Mouse (Mus musculus) thymus, postnatal 10 days (tissue): ENCODE measurements at regions not wholly inside any gene's neighbourhood (a gene's known extent, or its start where the extent isn't known, plus 50 kb on each side); places are given as distances from the start of the nearest gene placed in this dataset.

Source experiments
- DNase-seq, 2 experiments: peaks; one replicate each; pipeline ENCODE4 v3.0.0; 2021; ENCODE audit warnings: low spot score in 2 of 2

DNA sequence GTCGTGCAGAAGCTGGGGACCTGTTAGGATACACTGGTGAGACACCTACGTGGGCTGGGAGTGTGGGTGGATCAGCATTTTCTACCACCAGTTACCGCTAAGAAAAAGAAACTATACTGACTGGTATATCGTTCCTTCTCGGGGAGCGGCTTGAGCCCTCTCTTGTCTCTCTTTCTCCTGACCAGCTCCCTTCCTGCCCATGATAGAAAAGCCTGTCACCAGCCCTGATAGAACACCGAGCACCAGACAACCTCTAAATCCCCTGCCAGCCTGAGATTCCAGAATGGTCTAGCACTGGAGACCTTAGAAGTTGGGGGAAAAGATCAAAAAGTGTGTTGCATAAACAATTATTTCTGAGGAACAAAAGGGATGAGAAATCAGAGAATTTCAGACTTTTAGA lies 76.3 kb upstream of the Kcnd3 start:
- no peak for DNase-seq

DNA sequence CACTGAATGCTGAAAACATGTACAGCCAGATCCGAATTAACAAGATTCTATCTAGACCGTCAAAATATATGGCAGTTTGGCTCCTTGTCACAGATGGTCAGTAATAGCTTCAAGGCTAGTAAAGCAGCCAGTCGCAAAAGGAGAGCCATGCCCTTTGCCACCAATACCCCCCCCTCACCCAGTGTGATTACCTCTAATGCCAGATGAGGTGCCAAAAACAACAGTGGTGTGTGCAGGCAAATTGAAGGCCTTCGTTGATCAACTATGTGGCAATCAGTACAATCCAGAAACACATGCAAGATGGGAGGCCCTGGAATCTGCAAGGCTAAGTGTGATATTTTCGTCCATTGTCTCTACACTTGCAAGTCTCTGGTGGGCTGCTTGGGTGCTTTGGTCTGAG lies 75.8 kb upstream of the Kcnd3 start:
- no peak for DNase-seq

DNA sequence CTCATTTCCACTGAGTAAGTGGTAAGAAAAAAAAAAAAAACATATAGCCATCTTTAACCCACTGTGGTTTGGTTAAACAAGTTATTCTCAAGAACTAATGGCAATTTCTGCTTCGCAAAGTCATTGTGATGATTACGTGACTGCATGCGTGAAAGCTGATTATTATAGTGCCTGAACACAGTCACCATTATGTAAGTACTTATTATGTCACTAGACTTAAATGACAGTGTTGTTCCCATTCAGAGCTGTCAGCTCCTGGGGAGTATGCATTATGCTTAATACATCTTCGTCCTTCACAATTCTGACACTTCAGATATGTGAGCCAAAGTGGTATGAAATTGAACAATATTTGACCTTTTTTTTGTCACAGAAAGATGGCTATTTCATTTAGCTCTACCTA lies 71.3 kb upstream of the Kcnd3 start:
- no peak for DNase-seq

DNA sequence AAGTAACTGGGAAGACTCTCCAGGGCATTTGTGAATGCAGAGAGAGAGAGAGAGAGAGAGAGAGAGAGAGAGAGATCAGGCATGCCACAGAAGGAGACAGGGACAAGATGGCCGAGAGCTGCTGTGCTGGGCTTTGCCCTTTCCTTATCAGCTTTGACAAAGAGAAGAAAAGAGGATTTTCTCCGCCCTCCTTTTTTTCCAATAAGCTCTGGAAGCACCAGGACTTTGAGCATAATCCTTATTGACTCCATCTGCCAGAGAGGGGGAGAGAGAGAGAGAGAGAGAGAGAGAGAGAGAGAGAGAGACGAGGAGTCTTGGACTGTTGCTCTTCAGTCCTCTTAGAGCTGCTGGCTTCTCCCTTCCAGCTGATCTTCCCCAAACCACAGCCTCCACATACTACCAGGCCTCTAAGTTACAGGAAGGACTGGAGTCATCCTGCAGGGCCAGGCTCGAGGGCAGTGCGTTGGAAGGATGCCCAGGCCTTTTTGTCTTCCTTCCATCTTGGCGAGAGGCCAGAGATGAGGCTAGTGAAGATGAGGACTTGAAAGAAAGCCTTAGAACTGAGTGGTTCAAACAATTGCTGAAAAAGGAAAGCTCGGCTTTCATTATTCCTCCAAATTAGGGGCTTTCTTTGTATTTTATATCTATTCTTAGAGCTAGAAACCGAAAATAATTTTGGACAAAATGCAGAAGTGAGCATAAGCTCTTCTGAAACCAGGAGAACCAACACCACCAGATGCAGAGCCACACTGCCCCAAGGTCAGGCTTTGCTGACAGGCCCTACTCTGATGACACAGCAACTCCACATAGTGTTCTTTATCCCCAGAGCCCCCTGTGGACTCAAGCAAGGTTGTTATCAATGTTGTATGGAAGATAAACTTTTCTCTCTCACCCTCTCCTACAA lies 59.3 kb upstream of the Kcnd3 start:
- no peak for DNase-seq
